Comparison of ENCODE assay signal across 26 mouse cellular contexts in genomic region chr3:127909941-127910340, GRCm38 (mm10). TPM values are rescaled to one million over a fixed set of nuclear protein-coding genes. Genes with fewer than 3 reads are reported as not detected.
A peak's percentile ranks its signal among the peaks of the same experiment; 100 is the strongest.
DNase-seq lines count a peak whose midpoint lies in the region; ATAC-seq and TF ChIP-seq lines count a peak whose summit lies in the region.
"Had no signal": no experiment of that assay in that cellular context is flagged by ENCODE, and none has a peak within 500 bp of the region (broad histone marks: within the 10 kb centered on the region; RNA-seq: fewer than 3 reads in every experiment).

No protein-coding gene starts in this region.

- no peaks in the 10 kb centered on the region for H3K4me1 ChIP-seq in midbrain, embryonic 11.5 days (ENCODE audit: control insufficient read depth, insufficient read depth, low read length)
- 0 out of 2 replicates have a peak, but pooled peaks cover 3% of the 10 kb centered on the region for H3K4me1 ChIP-seq in midbrain, embryonic 15.5 days
- peaks cover 0 to 28% of the 10 kb centered on the region in 2 experiments; a peak in 2 of 4 replicates for H3K4me1 ChIP-seq in CH12.LX (ENCODE audit: control insufficient read depth in 1 of 2, insufficient read depth in 2 of 2)
- H3K4me1 ChIP-seq: forebrain, embryonic 12.5 days; forebrain, embryonic 15.5 days; hindbrain, embryonic 12.5 days had no signal

- H3K9ac ChIP-seq in midbrain, embryonic 11.5 days (ENCODE audit: low read length), result no peak overlapping the region
- no peak overlapping the region for H3K9ac ChIP-seq in midbrain, embryonic 15.5 days
- H3K9ac ChIP-seq in CH12.LX (ENCODE audit: insufficient read depth, low read depth), result no peak overlapping the region
- H3K9ac ChIP-seq: embryonic facial prominence, embryonic 13.5 days; forebrain, embryonic 12.5 days; forebrain, embryonic 15.5 days; hindbrain, embryonic 12.5 days; hindbrain, embryonic 15.5 days had no signal

- peak; percentile 88 for ATAC-seq in frontal cortex, adult (ENCODE audit: low TSS enrichment)
- no peak for ATAC-seq in midbrain, embryonic 11.5 days (ENCODE audit: low FRiP score)
- ATAC-seq in midbrain, embryonic 15.5 days (replicated peaks), result no peak
- ATAC-seq: forebrain, embryonic 15.5 days; intestine, embryonic 16.5 days; Patski had no signal

- dilution Hi-C loops in CH12.LX (cut with MboI; ENCODE audit: extremely low pct_ligation_motif_present, extremely low pct_unique_long_range_greater_than_20kb, low sequenced_read_pairs), result no loop called here

- no peaks in the 10 kb centered on the region; the same call in 1 of the 2 replicates for H3K9me3 ChIP-seq in midbrain, embryonic 11.5 days (ENCODE audit: control insufficient read depth, low read length)
- H3K9me3 ChIP-seq in midbrain, embryonic 15.5 days, result 0 out of 2 replicates have a peak, but pooled peaks cover 3% of the 10 kb centered on the region
- H3K9me3 ChIP-seq in CH12.LX (replicated peaks; ENCODE audit: low read length), result peaks cover 7% of the 10 kb centered on the region
- H3K9me3 ChIP-seq: embryonic facial prominence, embryonic 10.5 days; forebrain, embryonic 12.5 days; forebrain, embryonic 15.5 days; G1E; hindbrain, embryonic 12.5 days; hindbrain, embryonic 15.5 days had no signal

- no peak for TF ChIP-seq CTCF in CH12.LX (conservative IDR thresholded peaks at IDR 0.05 in 1 of 2, IDR thresholded peaks at IDR 0.05 in 1 of 2; ENCODE audit: low read depth in 2 of 2, low read length in 2 of 2)

- H3K27ac ChIP-seq in midbrain, embryonic 11.5 days (ENCODE audit: low read depth, low read length), result no peak overlapping the region
- H3K27ac ChIP-seq in midbrain, embryonic 15.5 days, result no peak overlapping the region
- no peak overlapping the region for H3K27ac ChIP-seq in CH12.LX (ENCODE audit: insufficient read depth, low read depth)
- H3K27ac ChIP-seq: embryonic facial prominence, embryonic 10.5 days; embryonic facial prominence, embryonic 13.5 days; forebrain, embryonic 12.5 days; forebrain, embryonic 15.5 days; gastrocnemius, adult 2 months; hindbrain, embryonic 12.5 days; hindbrain, embryonic 15.5 days had no signal

- in situ Hi-C loops in CH12.LX (cut with MboI; ENCODE audit: low pct_ligation_motif_present, low pct_unique_long_range_greater_than_20kb, low sequenced_read_pairs), result no loop called here

- no peaks in the 10 kb centered on the region for H3K79me2 ChIP-seq in CH12.LX (replicated peaks; ENCODE audit: control insufficient read depth, extremely low read depth, insufficient read depth, poor library complexity, severe bottlenecking)

- no peak for TF ChIP-seq POLR2A in CH12.LX (IDR thresholded peaks at IDR 0.05; ENCODE audit: low read depth, low read length)

- H3K4me3 ChIP-seq in midbrain, embryonic 11.5 days (ENCODE audit: low read depth, low read length), result no peak overlapping the region
- no peak overlapping the region for H3K4me3 ChIP-seq in midbrain, embryonic 15.5 days
- no peak overlapping the region for H3K4me3 ChIP-seq in CH12.LX (replicated peaks in 1 of 3; ENCODE audit: low read depth in 2 of 3, low read length in 2 of 3, poor library complexity in 1 of 3)
- H3K4me3 ChIP-seq: embryonic facial prominence, embryonic 10.5 days; embryonic facial prominence, embryonic 13.5 days; erythroblast, embryonic 14.5 days; forebrain, embryonic 12.5 days; forebrain, embryonic 15.5 days; gastrocnemius, adult 2 months; hindbrain, embryonic 12.5 days; hindbrain, embryonic 15.5 days had no signal

- 78% methylated on average over 7 of the region's 7 CpGs for WGBS in midbrain, embryonic 11.5 days
- 75% methylated on average over 7 of the region's 7 CpGs for WGBS in midbrain, embryonic 15.5 days

- TF ChIP-seq EP300 in CH12.LX (IDR thresholded peaks at IDR 0.05; ENCODE audit: low read length), result no peak

- no peak overlapping the region for H3K4me2 ChIP-seq in midbrain, embryonic 11.5 days
- no peak overlapping the region for H3K4me2 ChIP-seq in midbrain, embryonic 15.5 days
- H3K4me2 ChIP-seq in CH12.LX (ENCODE audit: insufficient read depth, low read depth, poor library complexity, severe bottlenecking), result no peak overlapping the region
- H3K4me2 ChIP-seq: embryonic facial prominence, embryonic 13.5 days; forebrain, embryonic 12.5 days; forebrain, embryonic 15.5 days; heart, embryonic 11.5 days; hindbrain, embryonic 12.5 days; hindbrain, embryonic 15.5 days had no signal

- DNase-seq in frontal cortex, adult 2 months (ENCODE audit: extremely low spot score in 1 of 2, low spot score in 1 of 2), result no peak
- DNase-seq in midbrain, embryonic 11.5 days (ENCODE audit: low spot score, missing footprints), result peak; percentile 57
- DNase-seq in CH12.LX (ENCODE audit: extremely low read depth), result no peak
- DNase-seq in yolk sac, embryonic 10.5 days (ENCODE audit: low spot score), result no peak
- DNase-seq: adrenal gland, postnatal 10 days; adrenal gland, postnatal 36 days; cerebellum, adult 11 months; cerebellum, adult 2 months; cerebellum, postnatal 10 days; cerebellum, postnatal 36 days; embryo, embryonic 11 days; gastrocnemius, adult 2 months; gastrocnemius, postnatal 14 days had no signal

- no peaks in the 10 kb centered on the region for H3K27me3 ChIP-seq in midbrain, embryonic 11.5 days (ENCODE audit: control insufficient read depth, insufficient read depth, low read length)
- H3K27me3 ChIP-seq in midbrain, embryonic 15.5 days (replicated peaks), result no peaks in the 10 kb centered on the region
- H3K27me3 ChIP-seq in CH12.LX (replicated peaks), result no peaks in the 10 kb centered on the region
- H3K27me3 ChIP-seq: embryonic facial prominence, embryonic 13.5 days; forebrain, embryonic 12.5 days; forebrain, embryonic 15.5 days; hindbrain, embryonic 12.5 days; hindbrain, embryonic 15.5 days had no signal

- no peaks in the 10 kb centered on the region for H3K36me3 ChIP-seq in midbrain, embryonic 11.5 days (ENCODE audit: control insufficient read depth, insufficient read depth, low read length)
- H3K36me3 ChIP-seq in midbrain, embryonic 15.5 days (replicated peaks), result no peaks in the 10 kb centered on the region
- no peaks in the 10 kb centered on the region for H3K36me3 ChIP-seq in CH12.LX (replicated peaks in 1 of 2; ENCODE audit: control insufficient read depth in 1 of 2, insufficient read depth in 1 of 2, low read length in 1 of 2)
- H3K36me3 ChIP-seq: embryonic facial prominence, embryonic 10.5 days; embryonic facial prominence, embryonic 13.5 days; forebrain, embryonic 12.5 days; forebrain, embryonic 15.5 days; G1E; hindbrain, embryonic 12.5 days; hindbrain, embryonic 15.5 days had no signal

- no peak for TF ChIP-seq RAD21 in CH12.LX (IDR thresholded peaks at IDR 0.05; ENCODE audit: low read depth, low read length)

TF ChIP-seq in CH12.LX, 34 proteins besides CTCF, POLR2A, EP300 and RAD21:
- TF ChIP-seq TBP (conservative IDR thresholded peaks at IDR 0.05; ENCODE audit: low read depth, low read length) (no peak), TCF12 (IDR thresholded peaks at IDR 0.05; ENCODE audit: low read depth, low read length) (no peak), BHLHE40 (IDR thresholded peaks at IDR 0.05; ENCODE audit: low read depth, low read length) (peak; percentile 32; the same call in 1 of the 2 replicates), ZNF384 (IDR thresholded peaks at IDR 0.05; ENCODE audit: low read depth, low read length) (no peak)

RNA-seq across cellular contexts. Expression of gene Fam241a, which starts 13.8 kb away (rescaled TPM):
- polyA plus RNA-seq in frontal cortex, adult 2 months (2012; rRNA removed), result 3.0 and 4.1 TPM in 2 replicates
- 5.4 and 5.5 TPM in 2 replicates for polyA plus RNA-seq in midbrain, embryonic 11.5 days (2014; fragmentation: Nextera tagmentation; extraction: Ambion mirVana)
- polyA plus RNA-seq in midbrain, embryonic 15.5 days (2015; fragmentation: Nextera tagmentation; extraction: Ambion mirVana), result 7.1 and 8.5 TPM in 2 replicates
- total RNA-seq in CH12.LX (2012; rRNA removed) (1.6 and 2.1 TPM in 2 replicates), CH12.LX (2014; rRNA removed) (12.4 and 12.7 TPM in 2 replicates)
- 5.3 and 6.2 TPM in 2 replicates for polyA plus RNA-seq in CH12.LX (2012; ENCODE audit: insufficient read length, low read depth)
